Mouse (Mus musculus) retina, embryonic 14.5 days (tissue): ENCODE measurements around the gene Cby1.

Experiments
- DNase-seq: peaks from one replicate; pipeline ENCODE4 v3.0.0-alpha.2; 2015; ENCODE audit warnings: low spot score

Gene Cby1

GRCm38 (mm10) chr15:79677936-79678335 lies 18.9 kb downstream of the Cby1 start:
- no peak for DNase-seq

GRCm38 (mm10) chr15:79681973-79682372 lies 23.0 kb downstream of the Cby1 start:
- DNase-seq, result no peak

DNA sequence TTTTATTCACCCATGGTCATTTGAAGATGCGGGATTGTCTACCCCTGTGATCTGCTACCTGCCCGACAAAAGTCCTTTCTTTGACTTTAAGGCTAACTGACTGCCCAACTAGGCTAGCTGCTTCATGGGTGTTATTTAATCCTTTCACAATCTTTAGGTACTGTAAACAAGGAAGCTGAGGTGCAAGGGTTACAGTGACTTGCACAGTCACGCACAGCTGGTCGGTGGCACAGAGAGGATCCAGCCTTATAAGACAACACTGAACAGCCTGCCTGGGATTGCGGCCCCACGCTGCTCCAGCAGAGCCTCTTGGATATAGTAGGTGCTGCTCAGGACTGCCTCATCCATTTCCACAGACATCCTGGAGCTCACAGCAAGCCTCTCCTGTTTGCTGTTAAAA lies 24.1 kb downstream of the Cby1 start:
- DNase-seq, result no peak

DNA sequence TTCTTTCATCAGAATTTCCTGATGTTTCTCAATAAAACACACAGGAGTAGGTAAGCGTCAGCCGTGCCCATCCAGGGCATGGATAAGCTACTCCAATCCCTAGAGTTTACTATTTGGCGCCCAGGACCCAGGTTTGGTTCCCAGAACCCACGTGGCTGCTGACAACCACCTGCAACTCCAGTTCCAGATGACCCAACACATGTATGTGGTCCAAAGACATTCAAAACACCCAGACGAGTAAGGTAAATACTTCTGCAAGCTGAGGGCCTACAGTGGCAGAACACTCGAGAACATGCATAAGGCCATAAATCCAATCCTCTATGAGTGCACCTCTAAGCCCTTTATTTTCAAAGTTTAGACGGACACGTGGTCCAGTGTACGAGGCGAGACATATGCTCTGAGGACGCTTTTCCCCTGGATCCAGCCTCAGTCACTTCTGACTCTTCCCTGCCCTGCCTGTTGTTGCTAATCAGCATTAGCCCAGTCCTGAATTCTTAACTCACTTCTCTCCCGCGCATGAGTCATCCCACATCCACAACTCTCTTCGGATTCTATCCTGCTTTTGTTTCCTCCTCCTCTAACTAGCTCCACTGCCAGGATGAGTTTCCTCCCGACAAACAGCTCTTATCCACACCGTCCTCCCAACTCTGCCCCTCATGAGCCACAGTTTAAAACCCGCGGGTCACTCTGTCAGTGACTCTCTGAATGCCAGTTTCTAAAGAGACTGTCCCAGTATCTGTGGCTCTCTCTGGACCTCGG lies 24.9 kb downstream of the Cby1 start:
- no peak for DNase-seq

DNA sequence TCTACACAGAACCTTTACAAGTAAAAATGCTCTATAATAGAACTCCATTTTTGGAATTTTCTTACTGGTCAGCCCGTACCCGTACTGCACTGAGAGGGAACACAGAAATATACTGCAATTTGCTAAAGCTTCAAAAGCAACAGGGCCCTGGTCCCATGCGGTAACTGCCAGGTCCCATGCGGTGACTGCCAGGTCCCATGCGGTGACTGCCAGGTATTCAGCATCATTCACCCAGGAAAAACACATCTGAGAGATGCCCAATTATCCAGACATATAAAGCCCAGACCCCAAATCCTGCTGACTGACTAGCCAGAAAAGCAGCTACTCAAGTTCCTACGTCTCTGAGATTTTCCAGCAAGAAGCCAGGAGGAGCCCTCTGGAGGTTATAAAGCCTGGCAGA lies 25.6 kb downstream of the Cby1 start:
- DNase-seq, result no peak

DNA sequence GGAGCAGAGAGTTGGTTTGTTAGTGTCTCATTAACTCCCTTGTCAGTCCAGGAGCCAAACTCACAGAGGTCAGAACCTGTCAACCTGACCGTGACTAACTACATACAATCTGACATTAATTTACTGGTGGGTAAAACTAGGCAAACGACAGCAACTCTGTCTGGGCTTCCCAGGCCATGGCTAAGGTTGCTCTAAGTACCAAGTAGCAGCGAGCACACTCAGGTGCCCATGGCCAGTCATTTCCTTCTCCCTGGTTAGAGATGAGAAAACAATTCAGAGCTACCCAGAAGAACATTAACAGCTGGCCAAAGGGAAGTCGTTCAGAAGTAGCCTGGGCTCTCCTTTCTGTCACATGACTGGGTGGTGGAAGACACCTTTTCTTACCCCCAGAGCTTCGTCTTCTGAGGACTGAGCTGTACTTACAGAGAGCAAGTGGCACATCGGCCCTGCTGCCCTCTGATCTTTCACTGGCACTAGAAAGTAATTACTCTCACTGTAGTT lies 26.2 kb downstream of the Cby1 start:
- no peak for DNase-seq

DNA sequence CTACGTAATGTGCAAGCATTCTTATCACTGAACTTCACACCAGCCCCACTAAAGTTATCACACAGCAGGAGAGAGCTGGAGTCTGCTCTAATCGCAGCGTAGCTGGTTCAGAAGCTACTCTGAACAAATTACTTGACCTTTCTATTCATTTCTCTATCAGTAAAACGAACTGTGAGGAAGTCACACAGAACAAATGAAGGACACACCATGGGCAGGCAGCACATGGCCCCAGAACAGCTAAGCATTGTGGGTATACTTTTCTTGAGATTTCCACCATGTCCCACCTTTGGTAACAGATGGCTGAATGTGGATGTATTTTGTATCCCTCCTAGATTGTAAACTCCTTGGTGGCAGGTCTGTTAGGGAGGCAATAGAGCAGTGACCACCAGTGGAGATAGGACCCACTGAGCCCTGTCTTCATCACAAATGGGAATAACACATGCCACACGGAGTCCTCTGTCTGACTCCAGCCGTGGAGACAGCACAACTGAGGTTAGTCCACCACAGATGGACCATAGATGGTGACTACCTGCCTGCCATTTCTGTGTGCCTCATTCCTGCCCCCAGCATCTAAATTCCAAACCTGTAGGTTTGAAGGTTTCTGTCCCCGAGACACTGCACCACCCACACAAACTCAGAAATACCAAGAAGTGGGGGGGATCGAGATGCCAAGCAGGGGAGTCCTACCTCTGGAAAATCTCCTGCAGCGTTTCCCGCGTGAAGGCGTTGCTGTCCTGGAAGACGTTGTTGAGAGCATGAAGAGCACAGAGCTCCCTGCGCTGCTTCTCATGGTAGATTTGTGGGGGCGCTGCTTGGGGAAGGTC lies 27.3 kb downstream of the Cby1 start:
- no peak for DNase-seq

- no peak for DNase-seq
Observed at GRCm38 (mm10) chr15:79687175-79687574, 28.2 kb downstream of the Cby1 start.

DNA sequence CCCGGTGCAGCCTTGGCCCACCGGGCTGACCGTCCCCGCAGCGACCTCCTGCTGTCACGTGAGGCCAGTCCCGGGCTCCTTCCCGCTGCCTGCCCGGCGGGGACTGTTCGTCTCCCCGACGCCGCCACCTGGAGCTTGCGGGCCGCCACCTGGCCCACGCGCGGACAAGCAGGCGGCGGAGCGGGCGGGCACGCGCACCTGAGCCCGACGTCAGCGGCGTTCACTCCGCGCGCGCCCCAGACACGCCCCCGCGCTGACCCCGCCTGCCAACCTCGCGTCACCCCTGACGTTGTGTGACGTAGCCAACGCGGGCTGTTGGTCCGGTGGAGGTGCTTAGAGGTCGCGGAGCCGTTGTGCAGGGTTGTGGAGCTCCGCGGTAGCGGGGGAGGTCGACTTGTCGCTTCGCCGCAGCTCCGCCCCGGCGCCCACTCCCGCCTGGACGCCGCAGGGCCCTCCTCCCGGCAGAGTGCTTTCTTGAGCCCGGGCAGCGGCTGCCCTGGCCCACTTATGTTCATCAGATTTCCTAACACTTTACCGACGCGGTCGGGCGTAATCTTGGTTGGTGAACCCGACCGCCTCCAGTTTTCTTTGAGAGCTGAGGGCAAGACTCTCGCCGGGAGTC lies 28.8 kb downstream of the Cby1 start, which contains the start of gene Josd1:
TSS of gene Josd1 (minus strand) at position 274 of the 622 bp plus-strand sequence.
- DNase-seq, result peak; percentile 91

DNA sequence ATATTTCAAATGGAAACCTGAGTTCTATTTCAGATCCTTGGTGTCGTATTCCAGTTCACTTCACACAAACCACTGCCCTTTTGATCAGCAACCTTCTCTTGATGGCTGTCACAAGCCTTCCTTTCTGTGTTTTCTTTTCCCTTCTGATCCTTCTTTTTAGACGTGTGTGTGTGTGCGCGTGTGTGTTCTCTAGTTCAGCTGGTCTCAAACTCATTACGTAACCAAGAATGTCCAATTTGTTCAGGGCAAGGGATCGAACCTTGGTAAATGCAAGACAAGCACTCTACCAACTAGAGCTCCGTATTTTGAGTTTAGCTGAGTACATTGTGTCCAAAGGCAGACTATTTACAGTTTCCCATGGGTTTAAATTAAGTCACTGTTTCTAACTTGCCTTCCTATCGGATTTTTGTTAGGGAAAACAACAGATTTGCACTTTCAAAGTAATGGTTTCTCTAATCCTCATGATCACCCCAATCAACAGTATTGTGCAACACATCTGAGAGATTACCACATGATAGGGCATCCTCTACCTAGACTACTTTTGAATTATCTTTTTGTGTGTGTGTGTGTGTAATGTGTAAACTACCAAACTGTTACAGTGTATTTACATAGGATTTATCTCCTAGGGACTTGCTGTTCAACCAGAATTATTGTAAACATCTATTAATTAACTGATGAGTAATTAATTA lies 29.4 kb downstream of the Cby1 start:
- DNase-seq, result no peak

GRCm38 (mm10) chr15:79689662-79690425 lies 30.8 kb downstream of the Cby1 start:
- DNase-seq, result no peak

GRCm38 (mm10) chr15:79690426-79691022 lies 31.5 kb downstream of the Cby1 start, which contains the start of gene Gtpbp1:
Gtpbp1 (plus strand) TSS chr15:79690845.
- peak; percentile 100 for DNase-seq

DNA sequence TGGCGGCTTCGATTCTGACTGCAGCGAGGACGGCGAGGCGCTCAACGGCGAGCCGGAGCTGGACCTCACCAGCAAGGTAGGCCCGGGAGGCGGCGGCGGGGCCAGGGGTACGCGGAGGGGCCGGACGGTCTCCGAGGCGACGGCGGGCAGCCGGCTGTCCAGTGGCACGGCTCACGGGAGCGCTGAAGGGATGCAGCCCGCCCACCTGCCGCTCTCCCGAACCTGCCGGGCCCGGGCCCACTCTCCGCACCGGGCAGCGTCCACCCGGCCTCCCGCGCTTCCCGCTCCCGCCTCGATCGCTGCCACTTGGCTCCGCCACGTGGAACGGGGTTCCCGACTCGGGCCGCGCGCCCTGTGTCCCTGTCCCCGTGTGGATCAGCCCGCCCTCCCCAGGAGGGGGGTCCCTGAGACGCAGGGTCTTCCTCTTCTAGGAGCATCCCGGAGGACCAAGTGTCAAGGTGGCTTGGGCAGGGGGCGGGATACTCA lies 32.1 kb downstream of the Cby1 start:
- DNase-seq, result no peak

- DNase-seq, result no peak
Observed at GRCm38 (mm10) chr15:79692334-79692733, 33.3 kb downstream of the Cby1 start.

DNA sequence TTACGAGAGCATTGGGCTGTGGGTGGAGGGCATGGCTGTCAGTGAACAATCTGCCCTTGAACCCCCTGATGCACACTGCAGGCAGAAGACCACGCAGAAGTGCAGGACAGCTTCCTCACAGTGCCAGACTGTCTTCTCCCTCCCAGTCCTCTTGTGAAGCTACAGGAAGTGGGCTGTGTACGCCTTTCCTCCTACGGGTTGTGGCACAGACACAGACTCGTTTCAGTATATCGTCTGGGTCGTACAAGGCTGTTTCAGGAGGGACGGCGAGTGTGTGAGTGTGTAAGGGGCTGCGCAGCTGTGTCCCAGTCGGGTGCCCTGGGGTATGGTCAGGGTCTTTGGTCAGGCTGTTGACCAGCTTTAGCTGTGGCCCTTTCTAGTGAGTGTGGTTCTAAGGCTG lies 34.7 kb downstream of the Cby1 start:
- DNase-seq, result no peak

GRCm38 (mm10) chr15:79694512-79694911 lies 35.5 kb downstream of the Cby1 start:
- DNase-seq, result no peak

GRCm38 (mm10) chr15:79695516-79695915 lies 36.5 kb downstream of the Cby1 start:
- no peak for DNase-seq

- no peak for DNase-seq
Observed at GRCm38 (mm10) chr15:79696508-79696907, 37.5 kb downstream of the Cby1 start.

DNA sequence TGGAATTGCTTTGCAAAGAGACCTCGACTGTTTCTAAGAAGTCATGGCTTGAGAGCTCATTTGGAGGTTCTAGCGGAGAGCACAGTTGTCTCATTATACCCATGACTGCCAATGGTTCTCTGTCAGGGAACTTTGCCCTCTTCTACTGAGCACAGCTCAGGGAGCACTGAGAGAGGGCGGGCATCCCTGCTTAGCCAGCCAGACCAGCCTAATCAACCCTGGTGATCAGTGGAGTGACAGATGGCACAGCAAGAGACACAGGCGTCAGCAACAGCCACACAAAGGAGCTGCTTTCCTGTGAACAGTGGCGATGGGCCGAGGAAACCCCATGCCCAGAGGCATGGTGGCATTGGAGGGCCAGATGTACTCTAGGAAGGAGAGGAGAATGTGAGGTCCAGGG lies 38.0 kb downstream of the Cby1 start:
- peak; percentile 15 for DNase-seq

DNA sequence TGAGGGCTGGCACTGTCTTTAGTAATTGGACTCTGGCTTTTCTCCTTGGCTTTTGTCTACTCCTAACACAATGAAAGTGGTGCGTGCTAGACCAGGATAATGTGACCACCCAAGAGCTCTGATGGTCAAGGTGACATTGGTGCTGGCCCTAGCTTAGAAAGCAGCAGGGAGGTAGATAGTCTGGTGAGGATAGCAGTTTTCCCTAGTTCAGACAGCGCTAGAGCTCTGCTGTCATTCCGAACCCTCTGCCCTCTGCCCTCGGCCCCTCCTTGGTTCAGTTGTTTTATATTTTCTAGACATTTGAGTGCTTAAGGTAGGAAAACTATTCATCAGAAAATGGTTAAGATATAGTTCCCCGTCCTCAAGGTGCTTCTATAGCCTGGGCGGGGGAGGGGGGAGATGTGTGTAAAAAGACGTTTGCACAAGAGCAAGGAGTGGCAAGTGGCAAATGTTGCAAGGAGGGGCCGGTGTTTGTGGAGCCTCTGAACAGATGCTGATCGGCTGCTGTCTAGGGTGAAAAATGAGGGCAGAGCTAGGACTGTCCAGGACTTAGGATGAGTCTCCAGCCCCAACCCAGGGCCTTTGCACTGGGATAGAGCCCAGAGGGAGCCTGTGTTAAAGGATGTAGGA lies 38.7 kb downstream of the Cby1 start:
- no peak for DNase-seq
